Mouse (Mus musculus) lung, adult 2 months (tissue): ENCODE results near the gene Pank1.

Source experiments
- CTCF ChIP-seq: fragments of 200-500 bp; IDR thresholded peaks from 2 replicates; pipeline ENCODE4 v1.5.1; 2011; ENCODE audit warnings: mild to moderate bottlenecking, low read length, control low read depth; ENCODE audit not compliant: insufficient read depth
- POLR2A ChIP-seq: fragments of 200-500 bp; IDR thresholded peaks from 2 replicates; pipeline ENCODE4 v1.6.1; 2011; ENCODE audit warnings: low read depth, mild to moderate bottlenecking, control low read depth, low read length, borderline replicate concordance; ENCODE audit errors: extremely low read depth

DNA sequence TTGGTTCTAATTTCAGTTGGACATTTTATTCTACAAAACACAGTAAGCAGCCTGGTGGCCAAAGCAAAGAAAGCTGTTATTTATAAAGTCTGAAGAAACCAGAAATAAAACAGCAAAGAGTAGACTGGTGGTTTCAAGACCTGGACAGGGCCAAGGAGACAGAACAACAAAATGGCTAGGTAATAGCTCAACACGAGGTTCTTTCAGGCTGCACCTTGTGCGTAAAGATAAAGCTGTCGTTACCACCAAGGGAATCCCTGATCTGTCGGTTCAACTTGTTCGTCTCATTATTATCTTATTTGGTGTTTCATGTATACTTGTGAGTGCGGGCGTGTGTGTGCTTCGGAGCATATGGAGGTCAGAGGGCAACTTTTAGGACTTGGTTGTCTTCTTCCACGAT lies 31.1 kb downstream of the Pank1 start:
- TF ChIP-seq CTCF = no peak
- no peak for TF ChIP-seq POLR2A
